Mouse (Mus musculus): ENCODE results near the gene Nprl3. TPM values are rescaled to one million over a fixed set of nuclear protein-coding genes. Genes with fewer than 3 reads are reported as not detected.

The Nprl3 gene
- total and polyA plus RNA-seq, 2 experiments: 13.4 to 65.4 TPM

GRCm38 (mm10) chr11:32262674-32263415 is 4.7 kb downstream of the Nprl3 start:
- TF ChIP-seq CTCF (IDR thresholded peaks at IDR 0.05; ENCODE audit: low read depth, low read length): no peak
- TF ChIP-seq POLR2A (IDR thresholded peaks at IDR 0.05; ENCODE audit: extremely low read depth, insufficient read depth, low read length): no peak
- H3K79me2 ChIP-seq (ENCODE audit: control insufficient read depth, insufficient read depth, low read length): peaks cover 9% of the 10 kb centered on the region; the same call in 1 of the 2 replicates
- no peak for DNase-seq (ENCODE audit: extremely low read depth, low read depth, low spot score)
- no peak overlapping the region for H3K9ac ChIP-seq (ENCODE audit: low read depth, low read length)
- no peak overlapping the region for H3K4me3 ChIP-seq (ENCODE audit: insufficient read depth, low read depth, low read length)
- H3K4me1 ChIP-seq (ENCODE audit: control insufficient read depth, insufficient read depth, low read length): no peaks in the 10 kb centered on the region
- peaks cover 13% of the 10 kb centered on the region for H3K36me3 ChIP-seq (ENCODE audit: control insufficient read depth, insufficient read depth, low read length)
- WGBS: 93% methylated on average over 10 of the region's 10 CpGs
- H3K27me3 ChIP-seq (ENCODE audit: control insufficient read depth, insufficient read depth, low read length): no peaks in the 10 kb centered on the region
- no peak overlapping the region for H3K27ac ChIP-seq (replicated peaks; ENCODE audit: insufficient read depth, low read depth, low read length)

GRCm38 (mm10) chr11:32256566-32256965 is 10.9 kb downstream of the Nprl3 start:
- no peak overlapping the region for H3K4me3 ChIP-seq (ENCODE audit: insufficient read depth, low read depth, low read length)
- TF ChIP-seq POLR2A (IDR thresholded peaks at IDR 0.05; ENCODE audit: extremely low read depth, insufficient read depth, low read length): no peak
- TF ChIP-seq CTCF (IDR thresholded peaks at IDR 0.05; ENCODE audit: low read depth, low read length): no peak

DNA sequence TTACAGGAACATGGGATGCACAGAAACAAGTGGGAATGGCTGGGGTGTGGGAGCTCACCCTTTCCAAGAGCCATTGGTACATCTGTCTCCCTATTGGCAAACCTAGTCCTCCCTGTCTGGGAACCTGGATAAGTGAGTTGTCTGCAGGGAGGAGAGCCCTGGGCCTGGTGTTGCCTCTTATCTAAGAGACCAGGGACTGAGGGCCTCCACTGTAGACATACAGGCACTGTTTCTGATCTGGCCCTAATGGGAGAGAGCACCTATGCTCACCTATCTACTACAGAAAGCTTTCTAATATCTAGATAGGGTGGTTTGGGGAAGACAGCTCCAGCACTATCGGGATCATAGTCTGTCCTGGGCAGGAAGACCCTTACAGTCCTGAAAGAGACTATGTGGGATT is 11.4 kb downstream of the Nprl3 start:
- Histone ChIP-seq H3K79me2 (ENCODE audit: control insufficient read depth, insufficient read depth, low read length) (peaks cover 3% of the 10 kb centered on the region), H3K36me3 (ENCODE audit: control insufficient read depth, insufficient read depth, low read length) (peaks cover 36% of the 10 kb centered on the region), H3K27me3 (ENCODE audit: control insufficient read depth, insufficient read depth, low read length) (no peaks in the 10 kb centered on the region), H3K4me3 (ENCODE audit: insufficient read depth, low read depth, low read length) (no peak overlapping the region), H3K9ac (ENCODE audit: low read depth, low read length) (no peak overlapping the region), H3K4me1 (ENCODE audit: control insufficient read depth, insufficient read depth, low read length) (no peaks in the 10 kb centered on the region), H3K27ac (replicated peaks; ENCODE audit: insufficient read depth, low read depth, low read length) (no peak overlapping the region)
- WGBS: 100% methylated on average over 1 of the region's 1 CpGs
- TF ChIP-seq POLR2A (IDR thresholded peaks at IDR 0.05; ENCODE audit: extremely low read depth, insufficient read depth, low read length): no peak
- no peak for TF ChIP-seq CTCF (IDR thresholded peaks at IDR 0.05; ENCODE audit: low read depth, low read length)
- DNase-seq (ENCODE audit: extremely low read depth, low read depth, low spot score): no peak

More at GRCm38 (mm10) chr11:32256566-32256965, 10.9 kb downstream of the Nprl3 start:
- no peak overlapping the region for H3K9ac ChIP-seq (ENCODE audit: low read depth, low read length)
- H3K27ac ChIP-seq (replicated peaks; ENCODE audit: insufficient read depth, low read depth, low read length): no peak overlapping the region
- WGBS: 95% methylated on average over 3 of the region's 3 CpGs
- no peak for DNase-seq (ENCODE audit: extremely low read depth, low read depth, low spot score)
- H3K27me3 ChIP-seq (ENCODE audit: control insufficient read depth, insufficient read depth, low read length): no peaks in the 10 kb centered on the region
- H3K36me3 ChIP-seq (ENCODE audit: control insufficient read depth, insufficient read depth, low read length): peaks cover 37% of the 10 kb centered on the region
- H3K79me2 ChIP-seq (ENCODE audit: control insufficient read depth, insufficient read depth, low read length): peaks cover 3% of the 10 kb centered on the region
- H3K4me1 ChIP-seq (ENCODE audit: control insufficient read depth, insufficient read depth, low read length): no peaks in the 10 kb centered on the region

- WGBS: 93% methylated on average over 1 of the region's 1 CpGs
- peaks cover 51% of the 10 kb centered on the region for H3K36me3 ChIP-seq (ENCODE audit: control insufficient read depth, insufficient read depth, low read length)
- H3K4me3 ChIP-seq (ENCODE audit: insufficient read depth, low read depth, low read length): no peak overlapping the region
- H3K79me2 ChIP-seq (ENCODE audit: control insufficient read depth, insufficient read depth, low read length): peaks cover 3% of the 10 kb centered on the region; the same call in 1 of the 2 replicates
- no peak for TF ChIP-seq POLR2A (IDR thresholded peaks at IDR 0.05; ENCODE audit: extremely low read depth, insufficient read depth, low read length)
- TF ChIP-seq CTCF (IDR thresholded peaks at IDR 0.05; ENCODE audit: low read depth, low read length): no peak
- H3K27ac ChIP-seq (replicated peaks; ENCODE audit: insufficient read depth, low read depth, low read length): no peak overlapping the region
- no peaks in the 10 kb centered on the region for H3K27me3 ChIP-seq (ENCODE audit: control insufficient read depth, insufficient read depth, low read length)
- no peaks in the 10 kb centered on the region for H3K4me1 ChIP-seq (ENCODE audit: control insufficient read depth, insufficient read depth, low read length)
- DNase-seq (ENCODE audit: extremely low read depth, low read depth, low spot score): no peak
- H3K9ac ChIP-seq (ENCODE audit: low read depth, low read length): no peak overlapping the region
Observed at GRCm38 (mm10) chr11:32253121-32253520, 14.4 kb downstream of the Nprl3 start.

GRCm38 (mm10) chr11:32250880-32251763 is 16.4 kb downstream of the Nprl3 start:
- H3K27ac ChIP-seq (replicated peaks; ENCODE audit: insufficient read depth, low read depth, low read length): no peak overlapping the region
- peaks cover 3% of the 10 kb centered on the region; the same call in 1 of the 2 replicates for H3K79me2 ChIP-seq (ENCODE audit: control insufficient read depth, insufficient read depth, low read length)
- DNase-seq (ENCODE audit: extremely low read depth, low read depth, low spot score): no peak
- H3K4me3 ChIP-seq (ENCODE audit: insufficient read depth, low read depth, low read length): no peak overlapping the region
- H3K4me1 ChIP-seq (ENCODE audit: control insufficient read depth, insufficient read depth, low read length): no peaks in the 10 kb centered on the region
- 92% methylated on average over 8 of the region's 8 CpGs for WGBS
- TF ChIP-seq POLR2A (IDR thresholded peaks at IDR 0.05; ENCODE audit: extremely low read depth, insufficient read depth, low read length): no peak
- TF ChIP-seq CTCF (IDR thresholded peaks at IDR 0.05; ENCODE audit: low read depth, low read length): no peak
- H3K36me3 ChIP-seq (ENCODE audit: control insufficient read depth, insufficient read depth, low read length): peaks cover 68% of the 10 kb centered on the region
- H3K9ac ChIP-seq (ENCODE audit: low read depth, low read length): no peak overlapping the region
- no peaks in the 10 kb centered on the region for H3K27me3 ChIP-seq (ENCODE audit: control insufficient read depth, insufficient read depth, low read length)

All from liver, adult 2 months (tissue).